Mouse (Mus musculus) heart, postnatal 4 days (tissue): ENCODE data around the gene Selenow. TPM values are rescaled to one million over a fixed set of nuclear protein-coding genes. Genes with fewer than 3 reads are reported as not detected.

Source experiments
- DNase-seq: peaks from one replicate; pipeline ENCODE4 v3.0.0; 2021
- total RNA-seq, 2 experiments: library from RNA; stranded (reverse); gene quantifications; 2 replicates each; pipeline ENCODE4 v1.2.3; 2021

Gene Selenow
- total RNA-seq, 2 experiments from 2014 or later, result 194 to 214 TPM

DNA sequence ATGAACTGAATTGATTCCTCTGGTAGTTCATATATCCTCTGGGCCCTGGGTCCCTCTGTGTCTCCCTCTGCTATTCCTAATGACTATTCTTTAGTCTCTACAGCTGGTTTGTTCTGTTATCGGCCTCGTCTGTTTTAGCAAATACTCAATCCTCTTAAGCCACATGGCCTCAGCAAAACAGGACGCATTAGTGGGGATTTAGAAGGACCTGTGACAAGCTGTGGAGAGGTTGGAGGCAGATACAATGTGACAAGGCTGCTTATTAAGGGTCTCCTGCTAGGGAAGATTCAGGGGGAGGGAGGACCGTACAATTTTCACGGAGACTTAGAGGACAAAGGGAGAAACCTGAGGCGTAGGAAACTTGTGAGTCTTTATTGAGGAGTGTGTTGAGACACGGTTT lies 16.3 kb downstream of the Selenow start:
- no peak for DNase-seq

DNA sequence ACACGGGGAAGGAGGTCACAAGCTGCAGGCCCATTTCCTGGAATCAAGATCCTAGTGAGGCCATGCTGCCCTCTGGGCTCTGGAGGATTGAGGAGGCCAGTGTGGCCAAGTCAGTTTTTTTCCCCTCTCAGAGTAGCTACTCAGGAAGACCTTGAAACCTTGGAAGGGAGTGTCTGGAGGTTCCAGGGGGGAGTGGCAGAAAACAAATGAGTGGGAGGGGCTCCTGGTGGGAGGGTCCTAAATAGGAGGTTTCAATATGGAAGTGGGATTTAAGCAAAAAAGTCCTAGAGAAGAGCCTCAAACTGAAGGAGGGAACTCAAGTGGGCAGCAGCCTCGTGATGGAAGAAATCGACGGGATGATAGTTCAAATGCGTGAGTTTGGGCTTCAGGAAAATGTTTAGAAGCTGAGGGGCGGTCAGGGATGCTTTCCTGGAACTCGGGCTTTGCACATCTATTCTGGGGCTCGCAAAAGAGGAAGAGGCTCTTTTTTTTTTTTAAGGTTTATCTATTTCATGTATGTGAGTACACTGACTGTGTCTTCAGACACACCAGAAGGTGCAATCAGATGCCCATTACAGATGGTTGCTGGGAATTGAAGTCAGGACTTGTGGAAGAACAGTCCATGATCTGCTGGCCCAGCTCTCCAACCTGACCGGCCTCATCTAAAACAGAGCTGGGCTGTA lies 20.7 kb downstream of the Selenow start:
- no peak for DNase-seq

DNA sequence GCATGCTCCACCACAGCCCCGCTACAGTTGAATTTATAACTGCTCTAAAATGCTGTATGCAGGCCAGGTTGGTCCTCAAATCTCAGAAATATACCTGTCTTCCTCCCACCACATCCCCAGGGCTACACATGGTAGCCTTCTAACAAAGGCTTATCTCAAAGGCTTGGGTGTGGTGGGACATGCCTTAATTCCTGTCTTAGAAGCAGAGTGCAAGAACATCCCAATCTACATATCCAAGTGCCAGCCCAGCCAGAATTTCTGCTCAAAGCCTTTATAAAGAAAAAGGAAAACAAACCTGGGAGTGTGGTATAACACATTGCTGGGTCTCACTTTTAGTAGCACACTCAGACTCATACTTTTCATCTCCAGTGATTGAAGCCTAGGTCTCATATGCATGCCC lies 28.0 kb downstream of the Selenow start:
- no peak for DNase-seq

DNA sequence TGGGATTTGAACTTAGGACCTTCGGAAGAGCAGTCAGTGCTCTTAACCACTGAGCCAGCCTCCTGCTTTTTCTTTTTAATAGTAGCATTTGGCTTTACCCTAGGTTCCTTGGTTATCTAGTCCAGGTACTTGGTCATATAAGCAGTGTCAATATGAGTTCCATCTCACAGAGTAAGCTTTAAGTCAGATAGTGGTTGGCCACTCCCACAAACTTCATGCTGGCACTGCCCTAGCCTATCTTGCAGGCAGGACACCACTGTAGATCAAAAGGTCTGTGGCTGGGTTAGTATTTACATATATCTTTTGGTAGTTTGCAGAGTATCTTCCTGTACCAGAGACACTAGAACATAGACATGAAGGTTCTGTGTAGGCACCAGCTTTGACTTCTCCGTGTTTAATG lies 38.1 kb downstream of the Selenow start:
- no peak for DNase-seq

DNA sequence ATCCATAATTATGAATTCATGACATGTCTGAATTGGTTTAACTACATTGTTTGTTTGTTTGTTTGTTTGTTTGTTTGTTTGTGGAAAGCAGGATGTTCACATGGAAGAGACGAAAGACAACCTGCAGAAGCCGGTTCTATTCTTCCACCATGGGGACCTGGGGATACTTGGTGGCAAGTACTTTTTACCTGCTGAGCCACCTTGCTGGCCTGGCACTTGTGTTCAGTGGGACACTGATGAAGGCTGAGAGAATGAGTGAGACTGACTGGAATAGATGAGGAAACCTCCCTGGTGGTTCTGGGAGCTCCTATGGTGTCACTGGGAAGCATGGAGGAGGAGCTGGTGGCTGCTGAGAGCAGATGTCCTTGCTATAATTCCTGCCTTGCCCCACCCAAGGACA lies 39.9 kb downstream of the Selenow start, which contains the start of gene Crxos:
Gene Crxos (plus strand): TSS at position 301 of the 400 bp plus-strand sequence.
- DNase-seq, result no peak

DNA sequence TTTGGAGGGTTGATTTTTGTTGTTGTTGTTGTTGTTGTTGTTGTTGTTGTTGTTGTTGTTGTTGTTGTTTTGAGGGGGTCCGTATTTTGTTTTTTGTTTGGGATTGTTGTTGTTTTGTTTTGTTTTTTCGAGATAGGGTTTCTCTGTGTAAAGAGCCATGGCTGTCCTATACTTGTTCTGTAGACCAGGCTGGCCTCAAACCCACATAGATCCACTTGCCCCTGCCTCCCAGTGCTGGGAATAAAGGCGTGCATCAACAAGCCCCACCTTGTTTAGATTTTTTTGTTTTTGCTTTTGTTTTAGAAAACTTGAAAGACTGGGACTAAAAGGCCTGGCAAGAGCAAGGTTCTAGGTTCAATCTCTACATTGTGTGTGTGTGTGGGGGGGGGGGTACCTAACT lies 40.4 kb downstream of the Selenow start:
- no peak for DNase-seq

DNA sequence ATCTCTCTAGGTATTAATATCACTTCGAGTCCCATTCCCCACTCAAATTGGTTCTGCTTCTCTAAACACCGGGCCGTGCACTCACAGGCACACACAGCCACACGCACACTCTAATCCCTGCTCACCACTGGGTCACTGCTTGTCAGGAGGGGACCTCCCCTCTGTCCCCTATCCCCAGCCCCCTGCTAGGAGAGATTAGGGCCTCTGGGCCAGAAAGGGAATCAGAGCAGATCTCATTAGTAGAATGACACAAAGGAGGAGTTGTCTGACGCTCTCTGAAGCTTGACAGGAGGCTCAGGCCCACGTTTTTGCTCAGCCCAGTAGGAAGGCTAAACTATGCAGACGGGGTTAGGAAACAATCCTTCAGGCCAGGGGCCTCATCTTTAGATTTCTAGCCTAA lies 40.8 kb downstream of the Selenow start:
- DNase-seq, result no peak

DNA sequence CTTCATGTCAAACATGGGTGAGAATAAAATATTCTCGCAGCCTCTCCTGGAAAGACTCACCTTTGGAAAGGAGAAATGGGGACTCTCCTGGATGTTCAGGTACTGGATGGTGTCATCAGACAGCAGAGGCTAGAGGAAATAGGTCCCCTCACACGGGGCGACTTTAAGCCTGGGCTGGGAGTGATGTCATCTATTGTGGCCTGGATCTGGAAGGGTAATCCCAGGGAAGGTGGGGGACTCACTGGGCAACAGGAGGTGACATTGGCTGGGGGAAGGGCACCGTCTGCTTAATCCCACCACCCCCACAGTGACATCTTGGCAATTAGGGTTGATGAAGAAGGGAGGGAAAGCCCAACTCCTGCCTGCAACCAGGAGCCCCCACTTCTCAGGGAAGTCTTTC lies 42.4 kb downstream of the Selenow start, which contains the start of gene Crx:
Gene Crx (minus strand): TSS at position 213 of the 400 bp plus-strand sequence.
- DNase-seq, result no peak

Other genes with a start within 250 kb of the Selenow start
- not detected for gene Obox5, start 172.3 kb downstream of the Selenow start, total RNA-seq
- gene Obox6, start 82.7 kb downstream of the Selenow start, total RNA-seq, result not detected
- gene Crx, start 42.4 kb downstream of the Selenow start, total RNA-seq, result not detected
- not detected for gene Crxos, start 39.8 kb downstream of the Selenow start, total RNA-seq
- 100 to 1,000 TPM; 139 to 142 TPM for gene Nop53, start 23.7 kb upstream of the Selenow start, total RNA-seq
- 100 to 1,000 TPM; 193 to 197 TPM for gene Ehd2, start 45.2 kb upstream of the Selenow start, total RNA-seq
- 1 to 10 TPM; 7.6 to 7.8 TPM for gene Bicra, start 125.5 kb upstream of the Selenow start, total RNA-seq
- gene Zfp541, start 139.4 kb upstream of the Selenow start, total RNA-seq, result not detected
- gene Napa, start 176.1 kb upstream of the Selenow start, total RNA-seq, result 100 to 1,000 TPM in 1 of 2 experiments, 10 to 100 TPM in 1; 90.4 to 104 TPM
- 10 to 100 TPM; 23.8 to 25.9 TPM for gene Kptn, start 197.5 kb upstream of the Selenow start, total RNA-seq
- gene Slc8a2, start 207.4 kb upstream of the Selenow start, total RNA-seq, result 1 to 10 TPM; 2.0 TPM